Mouse (Mus musculus): Measurements from ENCODE around the gene Dapk1. TPM values are rescaled to one million over a fixed set of nuclear protein-coding genes. Genes with fewer than 3 reads are reported as not detected.

Dapk1 gene
- total RNA-seq, 4 experiments from 2014 or later = 79.4 to 92.7 (median 84.4) TPM

- DNase-seq (ENCODE audit: low spot score in 2 of 2) = peak in 1 of 2 experiments; percentile 69
These were observed 136.0 kb downstream of the Dapk1 start for GRCm38 (mm10) chr13:60737632-60738324.

- DNase-seq (ENCODE audit: low spot score in 2 of 2) = no peak
These were observed 136.7 kb downstream of the Dapk1 start for GRCm38 (mm10) chr13:60738429-60738828.

GRCm38 (mm10) chr13:60740248-60740647 lies 138.5 kb downstream of the Dapk1 start:
- DNase-seq (ENCODE audit: low spot score in 2 of 2) = no peak

- DNase-seq (ENCODE audit: low spot score in 2 of 2) = no peak
These were observed 140.9 kb downstream of the Dapk1 start for GRCm38 (mm10) chr13:60742611-60743010.

- no peak for DNase-seq (ENCODE audit: low spot score in 2 of 2)
These were observed 141.8 kb downstream of the Dapk1 start for GRCm38 (mm10) chr13:60743381-60744077.

GRCm38 (mm10) chr13:60744078-60744460 lies 142.3 kb downstream of the Dapk1 start:
- peak in 1 of 2 experiments; percentile 91 for DNase-seq (ENCODE audit: low spot score in 2 of 2)

GRCm38 (mm10) chr13:60744736-60745135 lies 143.0 kb downstream of the Dapk1 start:
- no peak for DNase-seq (ENCODE audit: low spot score in 2 of 2)

GRCm38 (mm10) chr13:60745358-60745757 lies 143.6 kb downstream of the Dapk1 start:
- no peak for DNase-seq (ENCODE audit: low spot score in 2 of 2)

- DNase-seq (ENCODE audit: low spot score in 2 of 2) = no peak
These were observed 144.5 kb downstream of the Dapk1 start for GRCm38 (mm10) chr13:60746271-60746670.

GRCm38 (mm10) chr13:60747201-60747600 lies 145.5 kb downstream of the Dapk1 start:
- DNase-seq (ENCODE audit: low spot score in 2 of 2) = no peak

GRCm38 (mm10) chr13:60748556-60748955 lies 146.8 kb downstream of the Dapk1 start:
- no peak for DNase-seq (ENCODE audit: low spot score in 2 of 2)

- no peak for DNase-seq (ENCODE audit: low spot score in 2 of 2)
These were observed 149.2 kb downstream of the Dapk1 start for GRCm38 (mm10) chr13:60750930-60751329.

GRCm38 (mm10) chr13:60753216-60753615 lies 151.5 kb downstream of the Dapk1 start:
- DNase-seq (ENCODE audit: low spot score in 2 of 2) = no peak

- no peak for DNase-seq (ENCODE audit: low spot score in 2 of 2)
These were observed 153.5 kb downstream of the Dapk1 start for GRCm38 (mm10) chr13:60755251-60755650.

- no peak for DNase-seq (ENCODE audit: low spot score in 2 of 2)
These were observed 155.5 kb downstream of the Dapk1 start for GRCm38 (mm10) chr13:60757292-60757691.

- DNase-seq (ENCODE audit: low spot score in 2 of 2) = no peak
These were observed 157.4 kb downstream of the Dapk1 start for GRCm38 (mm10) chr13:60759136-60759535.

GRCm38 (mm10) chr13:60760392-60760791 lies 158.6 kb downstream of the Dapk1 start:
- DNase-seq (ENCODE audit: low spot score in 2 of 2) = no peak

- DNase-seq (ENCODE audit: low spot score in 2 of 2) = no peak
These were observed 159.4 kb downstream of the Dapk1 start for GRCm38 (mm10) chr13:60761161-60761560.

GRCm38 (mm10) chr13:60780534-60780933 lies 178.8 kb downstream of the Dapk1 start:
- DNase-seq (ENCODE audit: low spot score in 2 of 2) = no peak

GRCm38 (mm10) chr13:60783301-60783700 lies 181.6 kb downstream of the Dapk1 start:
- DNase-seq (ENCODE audit: low spot score in 2 of 2) = no peak

GRCm38 (mm10) chr13:60786264-60786663 lies 184.5 kb downstream of the Dapk1 start, which contains the start of gene BC051665:
BC051665 (minus strand) TSS chr13:60786364.
- no peak for DNase-seq (ENCODE audit: low spot score in 2 of 2)

GRCm38 (mm10) chr13:60789466-60789865 lies 187.7 kb downstream of the Dapk1 start:
- DNase-seq (ENCODE audit: low spot score in 2 of 2) = no peak

- DNase-seq (ENCODE audit: low spot score in 2 of 2) = no peak
These were observed 201.0 kb downstream of the Dapk1 start, which contains the start of gene Ctsll3 for GRCm38 (mm10) chr13:60802749-60803148. Ctsll3 (minus strand) TSS chr13:60802849.
